Mouse (Mus musculus): Measurements from ENCODE around the gene Crip1.

- TF ChIP-seq EP300 (optimal IDR thresholded peaks at IDR 0.05): no peak
- TF ChIP-seq CTCF (IDR thresholded peaks at IDR 0.05; ENCODE audit: low read depth): no peak
Measured at GRCm38 (mm10) chr12:113131601-113132000, 14.5 kb upstream of the Crip1 start.

Measured in stomach, postnatal 0 days (tissue).